Mouse (Mus musculus) spleen, adult 2 months (tissue): ENCODE data around the gene 4931409K22Rik.

ENCODE experiments used
- CTCF ChIP-seq: fragments of 200-500 bp; IDR thresholded peaks from 2 replicates; pipeline ENCODE4 v1.5.1; 2011; ENCODE audit warnings: mild to moderate bottlenecking, inconsistent platforms; ENCODE audit not compliant: insufficient read depth, insufficient read length, insufficient replicate concordance; ENCODE audit errors: extremely low read depth
- POLR2A ChIP-seq: fragments of 200-500 bp; IDR thresholded peaks from 2 replicates; pipeline ENCODE4 v1.6.1; 2011; ENCODE audit warnings: low read depth, low read length, inconsistent platforms

- TF ChIP-seq CTCF, result no peak
- TF ChIP-seq POLR2A, result no peak
Observed at GRCm38 (mm10) chr5:24603431-24604010, 46.9 kb upstream of the 4931409K22Rik start.
